Mouse (Mus musculus): ENCODE results near the gene Sds. TPM values are rescaled to one million over a fixed set of nuclear protein-coding genes. Genes with fewer than 3 reads are reported as not detected.
"Not testable (repeated sequence)": the region's sequence is repeated elsewhere in the genome, so short reads cannot be mapped to it uniquely, and the experiment has no call there.

Sds gene
- polyA plus RNA-seq, 1 experiment from 2014 or later, result not detected

GRCm38 (mm10) chr5:120492437-120492836 is 16.1 kb downstream of the Sds start:
- 68% methylated on average over 11 of the region's 11 CpGs for WGBS
- no peaks in the 10 kb centered on the region for H3K27me3 ChIP-seq
- no peak overlapping the region for H3K4me3 ChIP-seq
- H3K4me1 ChIP-seq (replicated peaks), result peaks cover 12% of the 10 kb centered on the region
- H3K9me3 ChIP-seq (replicated peaks), result no peaks in the 10 kb centered on the region
- no peak overlapping the region for H3K27ac ChIP-seq
- no peak for ATAC-seq (replicated peaks; ENCODE audit: insufficient number of reproducible peaks, insufficient read depth, low FRiP score, low read depth)
- H3K36me3 ChIP-seq, result peaks cover 14% of the 10 kb centered on the region; the same call in 1 of the 2 replicates
- H3K9ac ChIP-seq, result no peak overlapping the region
- no peak overlapping the region for H3K4me2 ChIP-seq

GRCm38 (mm10) chr5:120493440-120493839 is 17.1 kb downstream of the Sds start:
- no peak for ATAC-seq (replicated peaks; ENCODE audit: insufficient number of reproducible peaks, insufficient read depth, low FRiP score, low read depth)
- Histone ChIP-seq H3K4me2 (no peak overlapping the region), H3K9me3 (replicated peaks) (no peaks in the 10 kb centered on the region), H3K27me3 (no peaks in the 10 kb centered on the region), H3K4me1 (replicated peaks) (peaks cover 12% of the 10 kb centered on the region), H3K4me3 (no peak overlapping the region), H3K36me3 (peaks cover 9% of the 10 kb centered on the region; the same call in 1 of the 2 replicates), H3K27ac (no peak overlapping the region), H3K9ac (no peak overlapping the region)
- WGBS, result 91% methylated on average over 6 of the region's 6 CpGs

- ATAC-seq (replicated peaks; ENCODE audit: insufficient number of reproducible peaks, insufficient read depth, low FRiP score, low read depth), result no peak
- Histone ChIP-seq H3K9ac (no peak overlapping the region), H3K4me1 (replicated peaks) (peaks cover 12% of the 10 kb centered on the region), H3K4me3 (no peak overlapping the region), H3K27ac (no peak overlapping the region), H3K9me3 (replicated peaks) (no peaks in the 10 kb centered on the region), H3K27me3 (no peaks in the 10 kb centered on the region), H3K4me2 (no peak overlapping the region), H3K36me3 (peaks cover 5% of the 10 kb centered on the region; the same call in 1 of the 2 replicates)
- WGBS, result 80% methylated on average over 9 of the region's 9 CpGs
Observed at GRCm38 (mm10) chr5:120493873-120494395, 17.6 kb downstream of the Sds start.

- 55% methylated on average over 10 of the region's 10 CpGs for WGBS
- no peak overlapping the region for H3K27ac ChIP-seq
- ATAC-seq (replicated peaks; ENCODE audit: insufficient number of reproducible peaks, insufficient read depth, low FRiP score, low read depth), result no peak
Observed at GRCm38 (mm10) chr5:120495064-120495702, 18.9 kb downstream of the Sds start.

GRCm38 (mm10) chr5:120495703-120496226 is 19.4 kb downstream of the Sds start:
- Histone ChIP-seq H3K27me3 (no peaks in the 10 kb centered on the region), H3K9ac (no peak overlapping the region), H3K4me1 (replicated peaks) (peaks cover 7% of the 10 kb centered on the region), H3K4me3 (no peak overlapping the region), H3K36me3 (peaks cover 4% of the 10 kb centered on the region; the same call in 1 of the 2 replicates), H3K9me3 (replicated peaks) (no peaks in the 10 kb centered on the region), H3K27ac (no peak overlapping the region), H3K4me2 (no peak overlapping the region)
- no peak for ATAC-seq (replicated peaks; ENCODE audit: insufficient number of reproducible peaks, insufficient read depth, low FRiP score, low read depth)
- 86% methylated on average over 13 of the region's 13 CpGs for WGBS

More at GRCm38 (mm10) chr5:120495064-120495702, 18.9 kb downstream of the Sds start:
- H3K9ac ChIP-seq, result no peak overlapping the region
- H3K4me3 ChIP-seq, result no peak overlapping the region
- H3K4me1 ChIP-seq (replicated peaks), result peaks cover 12% of the 10 kb centered on the region
- H3K9me3 ChIP-seq (replicated peaks), result no peaks in the 10 kb centered on the region
- no peaks in the 10 kb centered on the region for H3K27me3 ChIP-seq
- H3K36me3 ChIP-seq, result peaks cover 4% of the 10 kb centered on the region; the same call in 1 of the 2 replicates
- no peak overlapping the region for H3K4me2 ChIP-seq

GRCm38 (mm10) chr5:120497071-120497470 is 20.7 kb downstream of the Sds start:
- peaks cover 4% of the 10 kb centered on the region; the same call in 1 of the 2 replicates for H3K36me3 ChIP-seq
- no peak overlapping the region for H3K27ac ChIP-seq
- 83% methylated on average over 3 of the region's 3 CpGs for WGBS
- H3K4me3 ChIP-seq, result no peak overlapping the region
- no peak overlapping the region for H3K9ac ChIP-seq
- H3K9me3 ChIP-seq (replicated peaks), result no peaks in the 10 kb centered on the region
- H3K4me1 ChIP-seq (replicated peaks), result peaks cover 4% of the 10 kb centered on the region
- no peak for ATAC-seq (replicated peaks; ENCODE audit: insufficient number of reproducible peaks, insufficient read depth, low FRiP score, low read depth)
- no peak overlapping the region for H3K4me2 ChIP-seq
- H3K27me3 ChIP-seq, result no peaks in the 10 kb centered on the region

GRCm38 (mm10) chr5:120499202-120499601 is 22.9 kb downstream of the Sds start:
- WGBS, result 83% methylated on average over 4 of the region's 4 CpGs
- no peak overlapping the region for H3K9ac ChIP-seq
- no peak overlapping the region for H3K4me2 ChIP-seq
- no peak for ATAC-seq (replicated peaks; ENCODE audit: insufficient number of reproducible peaks, insufficient read depth, low FRiP score, low read depth)
- H3K4me3 ChIP-seq, result no peak overlapping the region
- H3K4me1 ChIP-seq (replicated peaks), result peaks cover 12% of the 10 kb centered on the region
- H3K36me3 ChIP-seq, result peaks cover 4% of the 10 kb centered on the region; the same call in 1 of the 2 replicates
- H3K9me3 ChIP-seq (replicated peaks), result no peaks in the 10 kb centered on the region
- no peak overlapping the region for H3K27ac ChIP-seq
- no peaks in the 10 kb centered on the region for H3K27me3 ChIP-seq

- not testable (repeated sequence) for H3K27ac ChIP-seq; ATAC-seq (replicated peaks; ENCODE audit: insufficient number of reproducible peaks, insufficient read depth, low FRiP score, low read depth); H3K9me3 ChIP-seq (replicated peaks); H3K4me3 ChIP-seq; H3K36me3 ChIP-seq; H3K4me2 ChIP-seq; H3K27me3 ChIP-seq; H3K9ac ChIP-seq
- H3K4me1 ChIP-seq (replicated peaks), result peaks cover 17% of the 10 kb centered on the region
- 88% methylated on average over 9 of the region's 9 CpGs for WGBS
Observed at GRCm38 (mm10) chr5:120500609-120501008, 24.3 kb downstream of the Sds start.

GRCm38 (mm10) chr5:120502147-120502621 is 25.9 kb downstream of the Sds start:
- no peaks in the 10 kb centered on the region for H3K36me3 ChIP-seq
- H3K4me1 ChIP-seq (replicated peaks), result peaks cover 23% of the 10 kb centered on the region
- 52% methylated on average over 9 of the region's 9 CpGs for whole genome bisulfite sequencing
- no peaks in the 10 kb centered on the region for H3K9me3 ChIP-seq (replicated peaks)
- peak overlapping the region; percentile 71 for H3K4me3 ChIP-seq
- no peak overlapping the region for H3K27ac ChIP-seq
- peak overlapping the region; percentile 85 for H3K4me2 ChIP-seq
- no peaks in the 10 kb centered on the region for H3K27me3 ChIP-seq
- H3K9ac ChIP-seq, result peak overlapping the region; percentile 81
- no peak for ATAC-seq (replicated peaks; ENCODE audit: insufficient number of reproducible peaks, insufficient read depth, low FRiP score, low read depth)

GRCm38 (mm10) chr5:120502675-120503143 is 26.4 kb downstream of the Sds start:
- 3% methylated on average over 12 of the region's 12 CpGs for WGBS
- H3K9ac ChIP-seq, result peak overlapping the region; percentile 81
- H3K36me3 ChIP-seq, result no peaks in the 10 kb centered on the region
- no peak; the same call in 1 of the 2 replicates for ATAC-seq (replicated peaks; ENCODE audit: insufficient number of reproducible peaks, insufficient read depth, low FRiP score, low read depth)
- peak overlapping the region; percentile 71 for H3K4me3 ChIP-seq
- no peaks in the 10 kb centered on the region for H3K27me3 ChIP-seq
- peak overlapping the region; percentile 85 for H3K4me2 ChIP-seq
- H3K9me3 ChIP-seq (replicated peaks), result no peaks in the 10 kb centered on the region
- H3K4me1 ChIP-seq (replicated peaks), result peaks cover 23% of the 10 kb centered on the region
- H3K27ac ChIP-seq, result no peak overlapping the region

- Histone ChIP-seq H3K4me3 (peak within 1 kb of the TSS; percentile 71), H3K36me3 (no peaks in the 10 kb centered on the region), H3K27me3 (no peaks in the 10 kb centered on the region), H3K9me3 (replicated peaks) (no peaks in the 10 kb centered on the region), H3K4me1 (replicated peaks) (peaks cover 23% of the 10 kb centered on the region), H3K4me2 (peak within 1 kb of the TSS; percentile 85), H3K27ac (no peak within 1 kb of the TSS), H3K9ac (peak within 1 kb of the TSS; percentile 81)
- peak; percentile 83 for ATAC-seq (replicated peaks; ENCODE audit: insufficient number of reproducible peaks, insufficient read depth, low FRiP score, low read depth)
- under 1% methylated on average over 54 of the region's 55 CpGs for WGBS
Observed at GRCm38 (mm10) chr5:120503144-120503795, 26.9 kb downstream of the Sds start, which contains the start of gene Plbd2. Plbd2 (minus strand) TSS chr5:120503625.

All from heart, embryonic 15.5 days (tissue).